Mouse (Mus musculus): ENCODE data around the gene Cab39.

- TF ChIP-seq POLR2A (IDR thresholded peaks at IDR 0.05; ENCODE audit: extremely low read depth, insufficient read depth, low read length), result no peak
- no peak for TF ChIP-seq CTCF (IDR thresholded peaks at IDR 0.05; ENCODE audit: low read depth, low read length)
Measured at GRCm38 (mm10) chr1:85819695-85820094, 26.5 kb downstream of the Cab39 start.
